Mouse (Mus musculus) spleen, adult 2 months (tissue): Measurements from ENCODE around the gene 4930524B15Rik.

Experiments used
- CTCF ChIP-seq: fragments of 200-500 bp; IDR thresholded peaks from 2 replicates; pipeline ENCODE4 v1.5.1; 2011; ENCODE audit warnings: mild to moderate bottlenecking, inconsistent platforms; ENCODE audit not compliant: insufficient read depth, insufficient read length, insufficient replicate concordance; ENCODE audit errors: extremely low read depth
- POLR2A ChIP-seq: fragments of 200-500 bp; IDR thresholded peaks from 2 replicates; pipeline ENCODE4 v1.6.1; 2011; ENCODE audit warnings: low read depth, low read length, inconsistent platforms

DNA sequence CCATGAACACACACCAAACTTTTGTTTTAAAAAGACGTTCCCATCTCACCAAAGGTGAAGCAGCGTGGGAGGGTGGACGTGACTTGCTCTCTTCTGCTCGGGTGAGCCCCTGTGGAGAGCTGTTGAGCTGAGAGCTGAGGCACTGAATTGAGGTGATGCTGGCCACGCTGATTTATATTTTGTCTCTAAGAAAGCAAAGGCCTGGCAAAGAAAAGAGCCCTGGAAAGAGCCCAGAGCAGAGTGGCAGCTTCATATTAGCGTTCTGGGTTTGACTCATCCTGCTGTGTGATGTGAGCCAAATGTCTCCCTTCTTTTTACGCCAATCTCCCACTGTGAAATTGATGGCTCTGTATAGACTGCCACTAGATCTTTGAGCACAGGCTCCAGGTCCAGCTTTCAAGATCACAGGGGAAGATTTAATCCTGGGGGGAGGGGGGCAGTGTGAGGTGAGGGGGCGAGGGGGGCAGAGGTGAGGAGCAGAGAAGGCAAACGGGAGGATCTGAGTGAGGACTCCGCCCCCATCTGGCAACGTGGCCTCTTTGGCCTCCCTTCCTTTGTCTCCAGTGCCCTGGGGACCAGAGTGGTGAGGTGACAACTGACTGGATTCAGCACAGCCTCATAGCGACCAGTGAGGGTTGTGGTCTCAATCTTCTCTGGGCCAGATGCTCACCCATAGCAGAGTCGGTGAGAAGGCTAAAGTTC, 44.7 kb downstream of the 4930524B15Rik start:
- TF ChIP-seq POLR2A (no peak), CTCF (no peak)
